Mouse (Mus musculus): ENCODE results near the gene Vil1. TPM values are rescaled to one million over a fixed set of nuclear protein-coding genes. Genes with fewer than 3 reads are reported as not detected.

Vil1 gene
- polyA plus RNA-seq (2012; ENCODE audit: insufficient read depth, low replicate concordance) = not detected in 2 replicates

DNA sequence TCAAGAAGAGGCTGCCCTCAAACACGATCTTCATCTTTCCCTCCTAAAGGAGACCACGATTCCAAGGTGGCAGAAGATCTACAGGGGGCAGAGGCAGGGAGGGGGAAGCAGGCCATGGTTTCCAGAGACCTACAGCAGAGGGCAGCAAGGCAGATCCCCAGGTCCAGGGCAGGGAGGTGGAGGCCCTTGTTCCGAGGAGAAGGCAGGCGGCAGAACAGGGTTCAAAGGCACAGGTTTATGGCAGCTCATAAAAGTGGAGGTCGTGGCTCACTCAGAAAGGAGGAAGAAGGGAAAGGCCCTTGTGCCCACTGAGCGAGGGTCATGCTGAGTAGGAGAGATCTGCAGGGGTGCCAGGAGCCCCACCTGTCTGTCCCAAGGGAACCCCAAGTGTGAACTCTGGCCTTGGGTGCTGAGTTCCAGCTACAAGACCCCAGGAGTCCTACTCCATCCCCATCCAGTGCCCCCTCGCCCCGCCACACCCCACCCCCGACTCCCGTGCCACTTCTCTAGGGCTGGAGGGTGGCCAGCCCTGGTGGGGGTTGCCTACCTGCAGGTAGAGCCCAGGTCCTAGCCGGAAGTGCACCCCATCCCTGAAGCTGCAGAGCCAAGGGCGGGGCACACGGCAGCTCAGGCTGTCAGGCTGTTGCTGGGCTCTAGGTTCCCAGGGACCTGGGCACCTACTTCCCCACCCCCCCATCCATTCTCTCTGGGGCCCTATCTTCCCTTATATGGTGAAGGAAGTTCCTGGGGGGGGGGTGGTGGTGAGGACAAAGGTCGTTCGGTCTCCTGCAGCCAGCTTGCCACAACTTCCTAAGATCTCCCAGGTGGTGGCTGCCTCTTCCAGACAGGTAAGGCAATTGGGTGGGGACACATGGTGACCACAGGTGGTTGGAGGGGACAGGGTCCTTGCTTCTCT, at the start of gene Vil1:
Gene Vil1 (plus strand): TSS at position 788 of the 916 bp plus-strand sequence.
- no peaks in the 10 kb centered on the region for H3K9me3 ChIP-seq
- TF ChIP-seq GATA1 (IDR thresholded peaks at IDR 0.05; ENCODE audit: borderline replicate concordance, low read length) = no peak
- TF ChIP-seq FLI1 (IDR thresholded peaks at IDR 0.05; ENCODE audit: low read length) = no peak
- H3K4me3 ChIP-seq (replicated peaks) = no peak within 1 kb of the TSS
- H3K36me3 ChIP-seq (replicated peaks; ENCODE audit: low read length) = no peaks in the 10 kb centered on the region
- H3K4me1 ChIP-seq = peaks cover 10% of the 10 kb centered on the region; the same call in 1 of the 2 replicates
- H3K27me3 ChIP-seq (replicated peaks) = peaks cover 14% of the 10 kb centered on the region

DNA sequence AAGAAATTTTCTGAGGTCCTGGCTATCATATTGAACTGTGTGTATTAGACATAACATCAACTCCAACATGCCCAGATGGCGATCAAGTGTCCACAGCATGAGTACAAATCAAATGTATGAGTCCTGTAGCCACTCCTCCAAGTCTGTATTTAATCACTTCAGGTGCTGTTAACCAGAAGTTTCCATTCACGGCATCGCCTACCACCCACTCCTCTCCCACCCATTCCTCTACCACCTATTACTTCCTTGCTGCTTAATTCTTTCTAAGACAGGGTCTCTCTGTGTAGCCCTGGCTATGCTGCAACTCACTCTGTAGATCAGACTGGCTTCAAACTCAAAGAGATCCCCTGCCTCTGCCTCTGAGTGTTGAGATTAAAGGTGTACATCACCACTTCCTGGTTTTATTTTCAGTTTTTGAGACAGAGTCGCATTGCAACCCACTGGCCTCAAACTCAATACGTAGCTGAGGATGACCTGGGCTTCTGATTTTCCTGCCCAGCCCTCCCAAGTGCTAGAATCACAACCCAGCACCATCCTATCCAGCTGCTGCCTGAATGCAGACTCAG, 49.1 kb upstream of the Vil1 start:
- no peak overlapping the region for H3K4me3 ChIP-seq (replicated peaks)
- H3K27me3 ChIP-seq (replicated peaks) = peaks cover 43% of the 10 kb centered on the region
- TF ChIP-seq GATA1 (IDR thresholded peaks at IDR 0.05; ENCODE audit: borderline replicate concordance, low read length) (no peak), FLI1 (IDR thresholded peaks at IDR 0.05; ENCODE audit: low read length) (no peak)
- H3K9me3 ChIP-seq = no peaks in the 10 kb centered on the region
- no peaks in the 10 kb centered on the region for H3K36me3 ChIP-seq (replicated peaks; ENCODE audit: low read length)
- H3K4me1 ChIP-seq = peaks cover 40% of the 10 kb centered on the region

DNA sequence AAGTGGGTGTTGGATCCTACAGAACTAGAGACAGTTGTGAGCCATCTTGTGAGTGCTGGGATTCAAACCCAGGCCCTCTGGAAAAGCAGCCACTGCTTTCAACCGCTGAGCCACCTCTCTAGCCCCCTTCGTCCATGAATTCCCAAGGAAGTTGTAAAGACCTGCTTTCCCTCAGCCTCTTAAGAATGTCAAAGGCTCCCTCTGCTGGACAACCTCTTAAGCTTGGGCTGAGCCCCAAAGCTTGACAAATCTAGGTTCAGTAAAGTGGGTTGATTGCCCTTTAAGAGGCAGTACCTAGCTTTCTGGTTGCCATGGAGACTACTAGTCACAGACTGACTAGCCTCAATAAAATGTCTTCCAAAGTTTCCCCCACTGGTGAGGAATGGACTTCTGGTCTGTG, 47.4 kb upstream of the Vil1 start, which contains the start of gene Catip:
Gene Catip (plus strand): TSS at position 297 of the 400 bp plus-strand sequence.
- no peak for TF ChIP-seq FLI1 (IDR thresholded peaks at IDR 0.05; ENCODE audit: low read length)
- no peak for TF ChIP-seq GATA1 (IDR thresholded peaks at IDR 0.05; ENCODE audit: borderline replicate concordance, low read length)
- peaks cover 46% of the 10 kb centered on the region for H3K4me1 ChIP-seq
- H3K36me3 ChIP-seq (replicated peaks; ENCODE audit: low read length) = no peaks in the 10 kb centered on the region
- H3K27me3 ChIP-seq (replicated peaks) = peaks cover 39% of the 10 kb centered on the region
- no peaks in the 10 kb centered on the region for H3K9me3 ChIP-seq
- H3K4me3 ChIP-seq (replicated peaks) = no peak within 1 kb of the TSS

DNA sequence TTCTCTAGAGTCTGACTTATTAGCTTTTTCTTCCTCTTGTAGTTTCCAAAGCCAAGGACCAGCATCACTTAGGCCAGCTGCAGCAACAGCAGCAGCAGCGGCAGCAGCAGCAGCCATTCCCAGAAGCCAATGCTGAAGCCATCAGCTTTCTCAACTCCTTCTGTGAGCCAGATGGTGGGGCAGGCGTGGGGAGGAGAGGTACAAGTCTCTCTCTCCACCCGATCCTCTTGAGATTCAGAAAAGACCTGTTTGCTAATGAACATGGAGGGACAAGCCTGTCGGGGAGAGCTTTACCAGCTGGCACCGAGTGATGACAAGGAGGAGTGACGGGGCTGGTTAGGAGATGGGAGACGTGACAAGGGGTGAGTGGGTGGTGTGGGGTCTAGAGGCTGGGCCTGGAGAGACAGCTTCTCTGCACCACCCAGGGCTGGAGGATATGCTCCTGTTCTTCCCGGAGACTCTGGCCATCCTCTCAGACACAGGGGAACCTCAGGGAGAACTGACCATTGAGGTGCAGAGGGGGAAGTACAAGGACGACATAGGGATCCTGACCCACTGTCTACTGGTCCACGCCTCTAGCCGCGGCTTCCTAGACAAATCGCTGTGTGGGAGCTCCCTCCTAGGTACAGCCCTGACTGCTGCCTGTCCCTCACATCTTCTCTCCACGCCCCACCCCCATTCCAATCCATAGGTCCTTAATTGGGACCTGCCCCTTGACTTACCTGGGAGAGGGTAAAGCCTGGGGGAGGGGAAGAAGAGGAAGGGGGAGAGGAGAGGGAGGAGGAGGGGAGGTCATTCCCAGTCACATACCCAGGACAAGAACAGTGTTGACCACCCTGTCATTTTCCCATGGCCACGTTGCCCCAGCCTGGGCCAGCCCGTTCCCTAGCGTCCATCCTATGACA, 46.6 kb upstream of the Vil1 start:
- Histone ChIP-seq H3K27me3 (replicated peaks) (peaks cover 43% of the 10 kb centered on the region), H3K36me3 (replicated peaks; ENCODE audit: low read length) (no peaks in the 10 kb centered on the region), H3K4me1 (peaks cover 54% of the 10 kb centered on the region), H3K9me3 (no peaks in the 10 kb centered on the region), H3K4me3 (replicated peaks) (no peak overlapping the region)
- no peak for TF ChIP-seq GATA1 (IDR thresholded peaks at IDR 0.05; ENCODE audit: borderline replicate concordance, low read length)
- TF ChIP-seq FLI1 (IDR thresholded peaks at IDR 0.05; ENCODE audit: low read length) = no peak

DNA sequence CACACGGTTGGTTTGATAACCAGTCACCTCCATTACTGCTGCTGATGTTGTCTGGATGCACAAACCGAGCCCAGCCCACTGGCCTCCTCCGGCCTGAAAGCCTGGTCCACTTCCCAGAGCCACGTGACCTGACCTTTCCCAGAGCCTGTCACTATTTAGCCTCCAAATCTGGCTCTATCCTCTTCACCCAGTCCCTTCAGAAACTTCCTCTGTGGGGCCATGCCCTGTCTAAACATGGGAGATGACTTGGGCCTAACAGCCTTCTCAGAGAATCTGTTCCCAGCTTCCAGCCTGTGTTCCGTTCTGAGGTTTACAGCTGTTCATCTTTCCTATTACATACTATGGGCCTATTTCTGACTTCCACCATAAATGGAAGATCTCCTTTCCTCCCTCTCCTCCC, 45.7 kb upstream of the Vil1 start:
- no peaks in the 10 kb centered on the region for H3K9me3 ChIP-seq
- H3K4me1 ChIP-seq = peaks cover 62% of the 10 kb centered on the region
- H3K36me3 ChIP-seq (replicated peaks; ENCODE audit: low read length) = no peaks in the 10 kb centered on the region
- peaks cover 48% of the 10 kb centered on the region for H3K27me3 ChIP-seq (replicated peaks)
- TF ChIP-seq FLI1 (IDR thresholded peaks at IDR 0.05; ENCODE audit: low read length) = no peak
- TF ChIP-seq GATA1 (IDR thresholded peaks at IDR 0.05; ENCODE audit: borderline replicate concordance, low read length) = no peak
- no peak overlapping the region for H3K4me3 ChIP-seq (replicated peaks)

DNA sequence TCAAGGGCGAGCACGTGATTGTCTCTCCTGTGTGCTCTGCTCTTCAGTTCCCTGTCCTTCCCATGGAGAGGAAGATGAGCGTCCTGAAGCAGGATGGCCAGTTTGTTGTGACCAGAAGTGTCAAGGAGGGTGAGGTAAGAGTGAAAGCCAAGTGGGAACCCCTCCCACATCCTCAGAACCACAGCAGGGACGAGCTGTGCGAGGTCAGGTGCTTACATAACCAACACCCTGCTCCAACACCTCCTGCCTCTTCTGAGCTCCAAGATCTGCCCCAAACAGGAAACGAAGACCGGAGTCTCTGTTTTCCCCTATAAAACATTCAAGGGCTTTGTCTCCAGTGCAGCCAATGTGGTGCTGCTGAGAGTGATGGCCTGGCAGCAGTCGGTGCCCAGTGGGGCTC, 44.9 kb upstream of the Vil1 start:
- no peak for TF ChIP-seq FLI1 (IDR thresholded peaks at IDR 0.05; ENCODE audit: low read length)
- no peak for TF ChIP-seq GATA1 (IDR thresholded peaks at IDR 0.05; ENCODE audit: borderline replicate concordance, low read length)
- no peaks in the 10 kb centered on the region for H3K36me3 ChIP-seq (replicated peaks; ENCODE audit: low read length)
- H3K4me3 ChIP-seq (replicated peaks) = no peak overlapping the region
- no peaks in the 10 kb centered on the region for H3K9me3 ChIP-seq
- H3K4me1 ChIP-seq = peaks cover 67% of the 10 kb centered on the region
- H3K27me3 ChIP-seq (replicated peaks) = peaks cover 47% of the 10 kb centered on the region

DNA sequence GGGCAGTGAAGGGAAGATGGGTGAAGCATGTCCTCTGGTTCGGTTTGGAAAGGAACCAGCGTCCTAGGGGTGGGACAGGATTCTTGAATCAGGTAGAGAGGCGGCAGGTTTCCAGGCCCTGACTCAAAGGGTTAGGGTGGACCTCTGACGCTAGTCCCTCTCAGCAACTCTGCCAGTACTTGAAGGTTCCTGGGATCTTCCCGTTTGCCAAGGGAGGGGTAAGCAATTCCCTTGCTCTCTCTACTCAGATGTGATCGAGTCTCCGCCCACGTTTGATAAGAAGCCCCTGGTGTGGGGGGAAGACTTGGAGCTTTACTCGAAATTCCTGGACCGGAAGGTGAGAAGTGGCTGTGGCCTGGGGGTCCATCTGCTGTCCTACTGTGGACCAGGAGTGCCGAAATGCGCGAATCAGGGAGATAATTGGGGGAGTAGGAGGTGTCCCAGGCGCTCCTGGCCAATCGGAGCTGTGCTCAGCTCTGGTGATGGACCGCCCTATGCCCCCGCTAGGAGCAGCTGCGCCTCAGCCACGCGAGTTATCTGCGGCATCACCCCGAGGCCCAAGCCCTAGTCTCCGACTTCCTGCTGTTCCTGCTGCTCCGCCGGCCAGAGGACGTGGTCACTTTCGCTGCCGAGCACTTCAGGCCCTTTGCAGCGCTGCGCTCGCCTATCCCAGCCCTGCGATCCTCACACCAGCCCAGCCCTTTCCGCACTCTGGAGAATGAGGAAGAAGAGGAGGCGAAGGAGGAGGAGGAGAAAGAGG, 41.1 kb upstream of the Vil1 start:
- H3K9me3 ChIP-seq = no peaks in the 10 kb centered on the region
- H3K4me1 ChIP-seq = peaks cover 60% of the 10 kb centered on the region
- TF ChIP-seq GATA1 (IDR thresholded peaks at IDR 0.05; ENCODE audit: borderline replicate concordance, low read length) = no peak
- no peak for TF ChIP-seq FLI1 (IDR thresholded peaks at IDR 0.05; ENCODE audit: low read length)
- peak overlapping the region; percentile 86 for H3K4me3 ChIP-seq (replicated peaks)
- H3K27me3 ChIP-seq (replicated peaks) = peaks cover 52% of the 10 kb centered on the region
- no peaks in the 10 kb centered on the region for H3K36me3 ChIP-seq (replicated peaks; ENCODE audit: low read length)

DNA sequence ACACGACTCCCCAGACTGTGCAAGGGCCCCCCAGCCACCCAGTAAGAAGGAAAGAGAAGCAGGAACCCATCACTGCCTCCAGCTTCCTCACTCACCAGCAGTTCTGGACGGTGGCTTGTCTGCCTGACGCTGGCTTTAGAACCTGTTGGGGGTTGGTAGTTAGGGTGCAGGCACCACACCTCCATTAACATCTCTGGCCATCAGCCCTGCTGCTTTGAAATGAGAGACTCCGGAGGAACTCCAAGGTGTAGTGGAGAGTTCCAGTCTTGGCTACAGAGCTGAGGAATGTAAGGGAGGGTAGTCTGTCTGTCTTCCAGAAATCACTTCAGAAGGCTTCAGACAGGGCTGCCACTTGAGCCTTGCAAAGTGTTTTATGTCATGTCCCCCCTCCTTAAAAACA, 39.1 kb upstream of the Vil1 start:
- peaks cover 40% of the 10 kb centered on the region for H3K27me3 ChIP-seq (replicated peaks)
- no peaks in the 10 kb centered on the region for H3K36me3 ChIP-seq (replicated peaks; ENCODE audit: low read length)
- no peaks in the 10 kb centered on the region for H3K9me3 ChIP-seq

DNA sequence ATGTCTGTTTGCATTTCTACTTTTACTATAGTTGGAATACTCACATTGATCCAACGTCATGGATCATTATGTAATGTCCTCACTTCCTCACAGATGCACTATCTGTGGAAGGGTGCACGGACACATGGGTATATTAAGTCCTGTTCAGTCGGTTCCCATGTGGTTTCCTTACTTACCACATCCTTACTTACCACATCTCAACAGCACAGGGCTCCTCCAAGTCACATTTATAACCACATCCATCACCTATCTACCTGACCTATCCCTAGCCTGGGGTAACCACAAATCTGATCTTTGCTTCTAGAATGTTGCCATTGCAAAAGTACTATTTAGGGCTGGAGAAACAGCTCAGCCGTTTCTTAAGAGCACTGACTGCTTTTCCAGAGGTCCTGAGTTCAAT, 35.8 kb upstream of the Vil1 start:
- Histone ChIP-seq H3K4me1 (peaks cover 62% of the 10 kb centered on the region), H3K9me3 (no peaks in the 10 kb centered on the region), H3K36me3 (replicated peaks; ENCODE audit: low read length) (no peaks in the 10 kb centered on the region), H3K27me3 (replicated peaks) (peaks cover 38% of the 10 kb centered on the region), H3K4me3 (replicated peaks) (no peak overlapping the region)
- no peak for TF ChIP-seq GATA1 (IDR thresholded peaks at IDR 0.05; ENCODE audit: borderline replicate concordance, low read length)
- TF ChIP-seq FLI1 (IDR thresholded peaks at IDR 0.05; ENCODE audit: low read length) = no peak

More for the DNA sequence above, 39.1 kb upstream of the Vil1 start:
- Histone ChIP-seq H3K4me1 (peaks cover 55% of the 10 kb centered on the region), H3K4me3 (replicated peaks) (no peak overlapping the region)
- TF ChIP-seq FLI1 (IDR thresholded peaks at IDR 0.05; ENCODE audit: low read length) (no peak), GATA1 (IDR thresholded peaks at IDR 0.05; ENCODE audit: borderline replicate concordance, low read length) (no peak)
